14 mouse cellular contexts compared by ENCODE assay signal in the genomic region with DNA sequence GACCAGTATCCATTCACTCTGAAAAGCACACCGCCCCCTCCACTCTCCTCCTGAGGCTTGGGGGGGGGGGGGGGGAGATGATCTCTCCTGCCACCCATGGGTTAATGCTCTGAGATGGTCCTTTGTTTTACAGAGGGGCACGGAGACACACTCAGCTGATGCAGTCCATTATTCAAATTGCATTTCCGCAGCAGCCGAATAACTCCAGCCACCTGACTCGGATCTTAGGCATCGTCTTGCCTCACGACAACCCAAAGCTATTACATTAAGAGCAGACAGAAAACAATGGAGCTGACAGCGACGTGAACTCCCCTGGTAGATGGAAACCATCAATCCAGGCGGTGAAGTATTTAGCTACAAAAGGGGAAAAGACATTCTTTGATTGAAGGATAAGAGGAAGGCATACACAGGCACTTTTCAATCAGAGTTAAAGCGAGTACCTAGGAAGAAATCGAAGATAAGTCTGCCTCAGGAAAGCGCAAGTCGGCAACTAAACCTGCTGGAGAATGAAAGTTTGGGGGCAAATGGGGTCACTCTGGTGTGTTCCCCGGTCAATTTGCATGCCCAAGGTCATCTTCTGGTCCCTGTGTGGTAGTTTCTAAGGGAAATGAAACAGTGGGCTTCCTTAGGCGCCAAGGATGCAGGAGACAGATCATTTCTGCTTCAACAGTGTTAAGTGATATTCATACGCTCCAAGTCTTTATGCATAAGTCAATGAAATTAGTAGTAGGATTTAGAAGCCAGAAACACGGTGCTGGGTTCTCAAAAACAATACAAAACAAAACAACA.
DNase-seq lines count a peak whose midpoint lies in the region; ATAC-seq and TF ChIP-seq lines count a peak whose summit lies in the region.
"Had no signal": no experiment of that assay in that cellular context is flagged by ENCODE, and none has a peak within 500 bp of the region (broad histone marks: within the 10 kb centered on the region; RNA-seq: fewer than 3 reads in every experiment).

No protein-coding gene starts in this region.

- H3K9me3 ChIP-seq in forebrain, embryonic 13.5 days (replicated peaks): peaks cover 6% of the 10 kb centered on the region; the same call in 1 of the 2 replicates
- 0 out of 2 replicates have a peak, but pooled peaks cover 6% of the 10 kb centered on the region for H3K9me3 ChIP-seq in forebrain, embryonic 10.5 days
- H3K9me3 ChIP-seq in forebrain, embryonic 15.5 days: no peaks in the 10 kb centered on the region
- H3K9me3 ChIP-seq in hindbrain, postnatal 0 days (ENCODE audit: low read length): no peaks in the 10 kb centered on the region
- H3K9me3 ChIP-seq in neural tube, embryonic 12.5 days: 0 out of 2 replicates have a peak, but pooled peaks cover 5% of the 10 kb centered on the region

- H3K27ac ChIP-seq in forebrain, embryonic 13.5 days: peak overlapping the region; percentile 51
- H3K27ac ChIP-seq in forebrain, embryonic 10.5 days: no peak overlapping the region
- H3K27ac ChIP-seq in forebrain, embryonic 15.5 days (replicated peaks): peak overlapping the region; percentile 50
- peak overlapping the region; percentile 58 for H3K27ac ChIP-seq in hindbrain, postnatal 0 days
- no peak overlapping the region for H3K27ac ChIP-seq in neural tube, embryonic 12.5 days
- H3K27ac ChIP-seq: embryonic facial prominence, embryonic 15.5 days; macrophage had no signal

- no peaks in the 10 kb centered on the region for H3K36me3 ChIP-seq in forebrain, embryonic 13.5 days (ENCODE audit: poor library complexity, severe bottlenecking)
- peaks cover 4% of the 10 kb centered on the region; the same call in 1 of the 2 replicates for H3K36me3 ChIP-seq in forebrain, embryonic 10.5 days (replicated peaks)
- no peaks in the 10 kb centered on the region for H3K36me3 ChIP-seq in forebrain, embryonic 15.5 days
- H3K36me3 ChIP-seq in hindbrain, postnatal 0 days (ENCODE audit: insufficient read depth, low read length): no peaks in the 10 kb centered on the region
- no peaks in the 10 kb centered on the region for H3K36me3 ChIP-seq in neural tube, embryonic 12.5 days
- H3K36me3 ChIP-seq: embryonic facial prominence, embryonic 15.5 days had no signal

- TF ChIP-seq CTCF in hindbrain, postnatal 0 days (IDR thresholded peaks at IDR 0.05; ENCODE audit: low read depth): no peak

- peak overlapping the region; percentile 40; the same call in 1 of the 2 replicates for H3K9ac ChIP-seq in forebrain, embryonic 13.5 days
- no peak overlapping the region for H3K9ac ChIP-seq in forebrain, embryonic 15.5 days (replicated peaks)
- peak overlapping the region; percentile 19; the same call in 1 of the 2 replicates for H3K9ac ChIP-seq in hindbrain, postnatal 0 days (replicated peaks; ENCODE audit: low read length)
- H3K9ac ChIP-seq in neural tube, embryonic 12.5 days: no peak overlapping the region
- H3K9ac ChIP-seq: embryonic facial prominence, embryonic 15.5 days; liver, postnatal 0 days had no signal

- peak overlapping the region; percentile 38 for H3K4me2 ChIP-seq in forebrain, embryonic 13.5 days
- peak overlapping the region; percentile 29 for H3K4me2 ChIP-seq in forebrain, embryonic 15.5 days (replicated peaks)
- H3K4me2 ChIP-seq in hindbrain, postnatal 0 days (ENCODE audit: low read depth, low read length): peak overlapping the region; percentile 54
- peak overlapping the region; percentile 47 for H3K4me2 ChIP-seq in neural tube, embryonic 12.5 days (replicated peaks)
- H3K4me2 ChIP-seq: embryonic facial prominence, embryonic 15.5 days had no signal

- peaks cover 16% of the 10 kb centered on the region for H3K4me1 ChIP-seq in forebrain, embryonic 13.5 days
- H3K4me1 ChIP-seq in forebrain, embryonic 10.5 days: peaks cover 17% of the 10 kb centered on the region
- H3K4me1 ChIP-seq in forebrain, embryonic 15.5 days: peaks cover 16% of the 10 kb centered on the region
- no peaks in the 10 kb centered on the region for H3K4me1 ChIP-seq in hindbrain, postnatal 0 days (ENCODE audit: insufficient read depth, low read length)
- peaks cover 15% of the 10 kb centered on the region for H3K4me1 ChIP-seq in neural tube, embryonic 12.5 days

- DNase-seq in forebrain, embryonic 10.5 days (ENCODE audit: extremely low spot score, low spot score): no peak
- peak; percentile 11 for DNase-seq in hindbrain, postnatal 0 days (ENCODE audit: low spot score)
- DNase-seq in urinary bladder, adult 2 months (ENCODE audit: low spot score): no peak
- no peak for DNase-seq in heart, adult 8-10 months (ENCODE audit: low spot score)
- DNase-seq in adrenal gland, adult 8-10 months: no peak
- DNase-seq: adrenal gland, postnatal 10 days; heart, adult 18-20 months; kidney, adult 8-10 months; liver, postnatal 0 days had no signal

- H3K27me3 ChIP-seq in forebrain, embryonic 13.5 days: no peaks in the 10 kb centered on the region
- H3K27me3 ChIP-seq in forebrain, embryonic 10.5 days (ENCODE audit: poor library complexity, severe bottlenecking): no peaks in the 10 kb centered on the region
- no peaks in the 10 kb centered on the region for H3K27me3 ChIP-seq in forebrain, embryonic 15.5 days
- H3K27me3 ChIP-seq in hindbrain, postnatal 0 days (ENCODE audit: insufficient read depth, low read length): no peaks in the 10 kb centered on the region
- H3K27me3 ChIP-seq in neural tube, embryonic 12.5 days (replicated peaks): no peaks in the 10 kb centered on the region
- H3K27me3 ChIP-seq: embryonic facial prominence, embryonic 15.5 days had no signal

- peak; percentile 42; the same call in 1 of the 2 replicates for ATAC-seq in forebrain, embryonic 13.5 days
- peak; percentile 64 for ATAC-seq in forebrain, embryonic 15.5 days (replicated peaks)
- peak; percentile 45; the same call in 1 of the 2 replicates for ATAC-seq in hindbrain, postnatal 0 days
- ATAC-seq in neural tube, embryonic 12.5 days (ENCODE audit: low FRiP score, low read depth): peak; percentile 37; the same call in 1 of the 2 replicates
- ATAC-seq: liver, postnatal 0 days had no signal

- no peak overlapping the region for H3K4me3 ChIP-seq in forebrain, embryonic 13.5 days
- H3K4me3 ChIP-seq in forebrain, embryonic 10.5 days: no peak overlapping the region
- H3K4me3 ChIP-seq in forebrain, embryonic 15.5 days: 0 out of 2 replicates have a peak overlapping the region, but pooled peaks have one; percentile 11
- peak overlapping the region; percentile 22 for H3K4me3 ChIP-seq in hindbrain, postnatal 0 days (ENCODE audit: low read length)
- H3K4me3 ChIP-seq in neural tube, embryonic 12.5 days: no peak overlapping the region
- H3K4me3 ChIP-seq: embryonic facial prominence, embryonic 15.5 days had no signal

- WGBS in forebrain, embryonic 13.5 days: 35% methylated on average over 18 of the region's 18 CpGs
- WGBS in forebrain, embryonic 10.5 days: 61% methylated on average over 18 of the region's 18 CpGs
- 32% methylated on average over 18 of the region's 18 CpGs for WGBS in forebrain, embryonic 15.5 days
- WGBS in hindbrain, postnatal 0 days: 17% methylated on average over 18 of the region's 18 CpGs
- WGBS in neural tube, embryonic 12.5 days: 40% methylated on average over 18 of the region's 18 CpGs

Comparison
In these comparisons a context has a peak if more than half of its experiments do, and no peak if none do; other contexts are left out.
1. H3K27ac ChIP-seq: peak in forebrain, embryonic 13.5 days (single experiment), forebrain, embryonic 15.5 days (single experiment) and hindbrain, postnatal 0 days (single experiment); none in forebrain, embryonic 10.5 days (single experiment) and neural tube, embryonic 12.5 days (single experiment).
2. H3K4me3 ChIP-seq: peak in forebrain, embryonic 15.5 days (single experiment) and hindbrain, postnatal 0 days (single experiment); none in forebrain, embryonic 13.5 days (single experiment), forebrain, embryonic 10.5 days (single experiment) and neural tube, embryonic 12.5 days (single experiment).
3. H3K9ac ChIP-seq: peak in forebrain, embryonic 13.5 days (single experiment) and hindbrain, postnatal 0 days (single experiment); none in forebrain, embryonic 15.5 days (single experiment) and neural tube, embryonic 12.5 days (single experiment).
4. Peak in every context shown above with its lines, with median percentiles within 50 percentile points of each other: ATAC-seq and H3K4me2 ChIP-seq.